Mouse (Mus musculus): ENCODE data around the gene Grk2.

GRCm38 (mm10) chr19:4263702-4264101 lies 42.3 kb downstream of the Grk2 start:
- TF ChIP-seq EP300 (IDR thresholded peaks at IDR 0.05; ENCODE audit: insufficient read depth, low read depth, low read length), result no peak
- TF ChIP-seq CTCF (IDR thresholded peaks at IDR 0.05; ENCODE audit: low read depth, low read length), result no peak

All from ES-Bruce4 (cell line).